Mouse (Mus musculus): Measurements from ENCODE around the gene Hoxb5.

Gene Hoxb5

GRCm38 (mm10) chr11:96272024-96272921, 30.9 kb upstream of the Hoxb5 start:
- DNase-seq (ENCODE audit: low spot score) = no peak

GRCm38 (mm10) chr11:96274428-96274827, 28.7 kb upstream of the Hoxb5 start:
- no peak for DNase-seq (ENCODE audit: low spot score)

GRCm38 (mm10) chr11:96275896-96276295, 27.2 kb upstream of the Hoxb5 start:
- DNase-seq (ENCODE audit: low spot score) = no peak

- no peak for DNase-seq (ENCODE audit: low spot score)
Measured at GRCm38 (mm10) chr11:96277151-96278044, 25.7 kb upstream of the Hoxb5 start.

GRCm38 (mm10) chr11:96278324-96278723, 24.8 kb upstream of the Hoxb5 start:
- no peak for DNase-seq (ENCODE audit: low spot score)

- DNase-seq (ENCODE audit: low spot score) = peak; percentile 75
Measured at GRCm38 (mm10) chr11:96278773-96279172, 24.4 kb upstream of the Hoxb5 start.

GRCm38 (mm10) chr11:96279421-96280233, 23.5 kb upstream of the Hoxb5 start:
- DNase-seq (ENCODE audit: low spot score) = no peak

GRCm38 (mm10) chr11:96280399-96281378, 22.4 kb upstream of the Hoxb5 start:
- no peak for DNase-seq (ENCODE audit: low spot score)

GRCm38 (mm10) chr11:96281396-96281795, 21.7 kb upstream of the Hoxb5 start:
- no peak for DNase-seq (ENCODE audit: low spot score)

GRCm38 (mm10) chr11:96281855-96282570, 21.1 kb upstream of the Hoxb5 start, which contains the start of gene Hoxb8:
Hoxb8 (plus strand) TSS chr11:96281905.
- no peak for DNase-seq (ENCODE audit: low spot score)

GRCm38 (mm10) chr11:96282795-96283430, 20.2 kb upstream of the Hoxb5 start:
- DNase-seq (ENCODE audit: low spot score) = no peak

GRCm38 (mm10) chr11:96284041-96284749, 18.9 kb upstream of the Hoxb5 start:
- no peak for DNase-seq (ENCODE audit: low spot score)

GRCm38 (mm10) chr11:96284774-96285734, 18.1 kb upstream of the Hoxb5 start:
- DNase-seq (ENCODE audit: low spot score) = peak; percentile 50

GRCm38 (mm10) chr11:96285771-96286738, 17.1 kb upstream of the Hoxb5 start, which contains the start of gene Hoxb7:
Hoxb7 (plus strand) TSS chr11:96286623.
- no peak for DNase-seq (ENCODE audit: low spot score)

GRCm38 (mm10) chr11:96286739-96287385, 16.3 kb upstream of the Hoxb5 start:
- no peak for DNase-seq (ENCODE audit: low spot score)

- no peak for DNase-seq (ENCODE audit: low spot score)
Measured at GRCm38 (mm10) chr11:96287411-96287810, 15.7 kb upstream of the Hoxb5 start.

Data from testis, postnatal 14 days (tissue).